Mouse (Mus musculus): ENCODE results near the gene Car5a.

Gene Car5a

DNA sequence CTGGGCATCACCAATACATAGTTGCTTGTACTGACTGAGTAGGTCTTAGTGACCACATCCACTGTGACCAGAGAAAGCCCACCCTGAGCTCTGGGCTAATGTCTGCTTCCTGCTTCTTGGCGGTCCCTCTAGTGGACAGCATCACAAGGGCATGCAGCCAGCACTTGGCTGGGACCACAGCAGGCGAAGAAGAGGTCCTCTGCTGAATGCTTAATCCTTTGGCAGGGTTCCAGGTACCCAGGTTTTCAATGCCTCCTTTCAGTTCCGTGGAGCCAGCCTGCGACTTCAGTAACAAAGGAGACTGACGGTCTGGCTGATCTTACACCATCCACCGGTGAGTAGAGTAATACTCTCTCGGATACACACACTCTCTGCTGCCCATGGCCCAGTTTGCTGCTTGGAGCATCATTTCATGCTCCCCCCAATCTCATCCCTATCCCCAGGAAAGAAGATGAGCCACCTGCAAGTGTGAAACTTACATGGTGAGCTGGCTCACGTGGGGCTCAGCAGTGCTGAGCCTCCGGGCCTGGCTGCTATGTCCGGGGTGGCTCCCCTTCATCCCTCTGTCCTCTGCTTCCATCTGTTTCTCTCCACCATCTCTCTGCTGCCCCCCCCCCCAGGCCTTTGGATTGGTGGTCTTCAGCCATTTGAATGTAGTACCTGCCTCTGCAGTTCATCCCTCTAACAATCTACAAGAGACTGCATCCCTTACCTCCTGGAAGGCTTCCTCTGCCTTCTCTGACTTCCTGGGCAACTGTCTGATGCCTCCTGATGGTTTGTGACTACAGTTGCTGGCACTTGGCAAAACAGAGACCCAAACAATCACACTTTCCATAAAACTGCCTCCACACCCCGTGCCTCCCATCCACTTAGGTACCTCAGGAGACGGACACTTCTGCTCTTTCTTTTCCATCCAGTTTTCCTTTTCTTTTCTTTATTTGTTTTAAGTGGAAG, 9.1 kb downstream of the Car5a start:
- no peak for DNase-seq (ENCODE audit: extremely low read depth, insufficient read length, low spot score)

DNA sequence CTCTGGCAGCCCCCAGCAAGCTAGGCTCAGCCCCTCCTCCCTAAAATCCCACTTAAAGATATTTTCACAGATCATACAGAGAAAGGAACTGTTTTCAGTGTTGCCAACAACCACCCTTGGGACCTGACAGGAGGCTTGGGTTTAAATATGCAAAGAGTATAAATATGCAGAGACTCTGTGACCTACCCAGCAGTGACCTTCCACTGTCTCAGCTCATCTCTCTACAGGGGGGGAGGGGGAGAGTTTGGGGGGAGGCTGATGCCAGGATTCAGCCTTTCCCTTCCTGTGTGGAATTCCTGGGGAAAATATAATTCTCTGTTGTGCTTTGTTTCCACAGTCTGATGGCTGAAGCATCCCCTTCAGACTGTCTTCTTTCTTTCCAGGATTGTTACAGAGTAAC, 9.8 kb downstream of the Car5a start:
- DNase-seq (ENCODE audit: extremely low read depth, insufficient read length, low spot score): no peak

DNA sequence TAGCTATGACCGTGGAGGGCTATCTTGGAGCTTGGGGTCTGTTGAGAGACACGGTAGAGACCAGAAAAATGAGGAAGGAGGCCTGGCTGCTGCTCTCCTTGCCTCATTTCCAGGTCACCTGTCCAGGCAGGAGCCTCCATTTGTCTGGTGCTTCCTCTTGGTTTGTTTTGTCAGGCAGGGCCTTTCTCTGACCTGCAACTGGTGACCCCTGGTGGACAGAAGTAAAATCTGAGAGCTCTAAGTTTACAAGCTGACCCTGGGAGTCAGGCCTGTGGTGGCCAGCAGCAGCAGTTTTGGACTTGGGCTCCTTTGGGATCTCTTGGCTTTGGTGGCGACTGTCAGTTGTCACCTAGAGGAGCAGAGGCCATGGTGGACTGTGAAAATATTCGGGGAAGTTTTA, 10.2 kb downstream of the Car5a start:
- DNase-seq (ENCODE audit: extremely low read depth, insufficient read length, low spot score): no peak

DNA sequence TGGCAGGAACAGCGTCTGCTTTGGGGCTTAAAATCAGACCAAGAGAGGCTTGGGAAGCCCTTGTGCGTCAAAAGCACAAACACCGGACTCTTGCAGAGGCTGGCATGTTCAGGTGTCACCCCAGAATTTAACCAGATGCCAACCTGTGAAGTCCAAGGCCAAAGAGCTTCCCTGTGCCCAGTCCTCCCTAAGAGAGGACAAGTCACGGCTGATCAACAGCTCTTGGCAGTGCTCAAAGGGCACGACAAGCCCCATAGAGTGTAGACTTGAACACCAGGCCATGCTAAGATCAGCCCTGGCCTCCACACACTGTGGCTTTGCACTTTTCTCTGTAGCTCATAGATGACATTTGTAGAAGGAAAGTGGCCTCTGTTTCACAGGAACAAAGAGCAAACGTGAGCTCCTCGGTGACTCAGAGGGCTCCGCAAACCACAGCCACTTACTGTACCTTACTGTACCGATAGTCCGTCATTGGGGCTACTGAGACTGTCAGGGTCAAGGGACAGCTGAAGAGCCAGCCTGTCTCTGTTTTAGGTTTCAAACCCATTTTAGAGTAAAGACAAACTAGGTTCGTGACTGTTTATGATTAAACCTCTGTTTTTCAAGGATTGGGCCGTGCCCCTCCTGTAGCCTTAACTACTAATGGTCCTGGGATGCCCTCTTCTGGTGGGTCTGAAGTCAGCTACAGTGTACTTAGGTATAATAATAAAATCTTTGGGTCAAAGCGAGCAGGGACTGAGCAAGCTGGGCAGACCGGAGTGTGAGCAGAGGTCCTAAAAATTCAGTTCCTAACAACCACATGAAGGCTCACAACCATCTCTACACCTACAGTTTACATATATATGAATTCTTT, 11.8 kb downstream of the Car5a start:
- no peak for DNase-seq (ENCODE audit: extremely low read depth, insufficient read length, low spot score)

DNA sequence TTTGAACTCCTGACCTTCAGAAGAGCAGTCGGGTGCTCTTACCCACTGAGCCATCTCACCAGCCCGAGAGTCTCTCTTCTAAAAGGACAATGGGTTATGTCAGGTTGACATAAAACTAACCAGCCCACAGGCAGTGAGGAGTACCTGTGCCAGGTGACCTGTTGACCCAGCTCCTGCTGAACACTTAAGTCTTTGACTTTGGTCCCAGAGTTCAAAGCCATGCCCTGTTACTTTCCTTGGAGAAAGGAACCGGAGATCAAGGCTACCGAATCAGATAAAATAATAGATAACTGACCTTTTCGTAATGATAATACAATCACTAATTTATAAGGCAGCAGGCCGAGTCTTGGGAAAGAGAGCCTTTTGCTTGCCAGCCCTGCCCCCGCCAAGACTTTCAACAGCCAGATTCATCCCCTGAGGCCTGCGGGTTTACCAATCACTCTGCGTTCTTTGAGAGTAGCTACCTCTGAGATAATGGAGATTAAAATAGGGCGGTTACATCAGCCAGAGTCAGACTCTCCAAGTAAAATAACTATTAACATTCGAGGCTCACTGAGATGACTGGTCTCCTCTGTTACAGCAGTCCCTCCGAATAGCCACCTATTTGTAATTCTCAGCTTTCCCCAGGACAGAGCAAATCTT, 12.6 kb downstream of the Car5a start:
- no peak for DNase-seq (ENCODE audit: extremely low read depth, insufficient read length, low spot score)

DNA sequence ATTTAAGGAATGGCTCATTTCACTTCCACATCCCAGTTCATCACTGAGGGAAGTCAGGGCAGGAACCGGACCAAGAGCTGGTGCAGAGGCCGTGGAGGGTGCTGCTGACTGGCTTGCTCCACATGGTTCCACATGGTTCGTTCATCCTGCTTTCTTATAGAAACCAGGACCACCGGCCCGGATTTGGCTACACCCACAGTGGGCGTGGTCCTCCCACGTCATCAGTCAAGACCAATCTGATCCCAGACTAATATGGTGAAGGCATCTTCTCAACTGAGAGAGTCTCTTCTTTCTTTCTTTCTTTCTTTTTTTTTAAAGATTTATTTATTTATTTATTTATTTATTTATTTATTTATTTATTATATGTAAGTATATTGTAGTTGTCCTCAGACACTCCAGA, 13.1 kb downstream of the Car5a start:
- DNase-seq (ENCODE audit: extremely low read depth, insufficient read length, low spot score): no peak

DNA sequence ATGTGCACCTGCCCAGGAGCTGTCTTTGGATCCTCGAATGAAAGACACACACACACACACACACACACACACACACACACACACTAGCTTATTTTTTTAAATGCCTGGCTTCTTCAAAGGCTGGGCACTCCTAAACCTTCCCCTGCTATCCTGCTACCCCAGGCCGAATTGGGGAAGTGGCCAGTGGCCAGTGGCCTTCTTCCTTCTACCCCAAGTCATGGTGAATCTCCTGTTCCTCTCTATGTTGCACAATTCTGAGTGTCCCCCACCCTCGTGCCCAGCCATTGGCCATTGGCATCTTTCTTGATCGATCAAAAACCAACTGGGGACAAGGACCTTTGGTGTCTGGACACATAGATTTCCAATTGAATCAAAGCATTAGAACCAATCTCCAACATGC, 14.7 kb downstream of the Car5a start:
- no peak for DNase-seq (ENCODE audit: extremely low read depth, insufficient read length, low spot score)

DNA sequence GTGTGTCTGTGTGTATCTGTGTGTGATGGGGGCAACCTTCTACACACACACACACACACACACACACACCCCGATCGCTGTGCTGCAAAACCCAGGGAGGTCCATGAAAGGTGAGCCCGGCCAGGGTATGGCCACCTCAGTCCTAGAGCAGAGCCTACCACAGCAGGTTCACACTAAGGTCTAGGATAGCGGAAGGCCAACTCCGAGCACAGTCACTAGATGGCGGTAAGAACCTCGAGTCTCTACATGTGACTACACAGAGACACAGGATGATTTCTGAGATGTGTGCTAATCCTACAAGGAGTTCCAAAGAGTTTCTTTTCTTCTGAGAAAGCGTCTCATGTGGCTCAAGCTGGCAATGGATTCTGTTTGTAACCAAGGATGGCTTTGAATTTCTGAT, 17.4 kb downstream of the Car5a start:
- no peak for DNase-seq (ENCODE audit: extremely low read depth, insufficient read length, low spot score)

DNA sequence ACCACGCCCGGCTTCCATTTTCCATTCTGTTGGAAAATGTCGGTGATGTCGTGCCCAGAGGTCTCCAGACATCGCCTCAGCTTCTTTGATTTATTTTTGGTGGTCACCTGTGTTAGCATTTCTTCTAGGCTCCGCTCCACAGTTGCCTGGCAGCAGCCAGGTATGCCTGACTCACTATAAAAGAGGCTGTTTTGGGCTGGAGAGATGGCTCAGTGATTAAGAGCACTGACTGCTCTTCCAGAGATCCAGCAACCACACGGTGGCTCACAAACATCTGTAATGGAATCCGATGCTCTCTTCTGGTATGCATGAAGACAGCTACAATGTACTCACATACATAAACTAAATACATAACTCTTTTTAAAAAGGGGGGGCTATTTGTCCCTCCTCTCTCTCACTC, 18.4 kb downstream of the Car5a start:
- DNase-seq (ENCODE audit: extremely low read depth, insufficient read length, low spot score): no peak

DNA sequence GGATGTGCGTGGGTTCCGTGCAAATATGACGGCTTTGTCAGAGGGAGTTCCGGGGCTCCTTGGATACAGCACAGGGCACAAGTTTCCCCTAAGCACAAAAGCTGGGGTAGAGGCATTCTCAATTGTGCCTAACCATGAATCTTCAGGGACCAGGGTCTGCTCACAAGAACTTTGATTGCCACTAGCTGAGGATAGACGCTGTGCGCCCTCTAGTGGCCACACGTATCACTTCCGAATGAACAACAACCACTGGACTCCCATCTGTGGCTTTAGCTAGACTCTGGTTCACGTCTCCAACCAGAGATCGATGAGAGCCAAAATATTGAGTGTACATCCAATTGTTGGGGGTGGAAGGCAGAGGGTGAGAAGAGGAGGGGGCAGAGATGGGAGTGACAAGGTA, 19.1 kb downstream of the Car5a start:
- no peak for DNase-seq (ENCODE audit: extremely low read depth, insufficient read length, low spot score)

DNA sequence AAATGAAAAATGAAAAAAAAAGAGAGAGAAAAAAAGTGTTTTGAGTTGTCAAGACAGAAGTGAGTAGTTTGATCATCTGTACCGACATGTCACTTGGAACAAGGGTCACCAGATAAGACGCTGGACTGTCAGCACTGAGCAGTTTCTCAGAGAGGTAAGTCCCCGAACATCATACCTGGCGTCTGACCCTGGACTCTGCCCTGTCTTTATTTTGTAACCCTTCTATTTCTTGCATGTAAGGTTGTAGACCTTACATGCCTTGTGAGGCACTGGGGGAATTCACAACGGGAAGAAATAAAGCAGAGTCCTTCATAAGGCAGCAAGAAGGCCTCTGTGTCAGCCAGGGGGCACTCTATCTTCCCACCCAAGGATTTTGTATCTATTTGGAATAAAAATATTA, 20.0 kb downstream of the Car5a start:
- no peak for DNase-seq (ENCODE audit: extremely low read depth, insufficient read length, low spot score)

DNA sequence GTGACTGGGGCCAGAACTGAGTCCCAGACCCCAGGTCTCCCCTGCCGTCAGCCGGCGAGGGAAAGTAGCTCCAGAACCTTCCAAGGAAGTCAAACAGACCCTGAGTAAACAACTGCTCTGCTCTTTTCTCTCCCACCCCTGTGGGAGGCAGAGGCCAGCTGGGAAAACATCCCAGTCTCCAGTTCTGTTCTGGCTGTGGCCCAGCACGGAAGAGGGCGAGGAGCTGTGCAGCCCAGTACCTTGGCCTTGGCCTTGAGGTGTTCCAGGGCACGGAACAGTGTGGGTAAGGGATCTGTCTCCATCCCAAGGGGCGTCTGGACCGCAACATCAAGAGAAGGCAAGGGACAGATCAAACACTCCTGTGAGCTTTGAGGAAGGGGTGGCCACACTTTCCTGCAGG, 22.6 kb downstream of the Car5a start:
- DNase-seq (ENCODE audit: extremely low read depth, insufficient read length, low spot score): no peak

DNA sequence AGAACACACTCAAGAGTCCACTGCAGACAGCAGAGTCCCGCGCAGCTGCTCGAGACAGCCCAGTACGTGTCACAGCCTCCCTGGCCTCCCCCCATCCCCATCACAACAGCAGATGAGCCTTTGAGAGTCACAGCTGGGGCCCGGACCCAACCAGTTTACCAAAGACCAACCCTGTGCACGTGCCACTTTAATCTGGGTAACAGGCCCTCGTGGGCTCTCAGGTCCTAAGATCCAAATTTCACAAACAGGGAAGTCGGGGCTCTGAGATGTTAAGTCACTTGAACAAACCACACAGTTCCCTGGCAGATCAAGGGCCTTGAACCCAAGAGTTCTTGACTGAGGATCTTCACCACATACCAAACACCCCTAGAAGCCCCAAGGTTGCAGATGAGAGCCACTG, 23.1 kb downstream of the Car5a start:
- no peak for DNase-seq (ENCODE audit: extremely low read depth, insufficient read length, low spot score)

DNA sequence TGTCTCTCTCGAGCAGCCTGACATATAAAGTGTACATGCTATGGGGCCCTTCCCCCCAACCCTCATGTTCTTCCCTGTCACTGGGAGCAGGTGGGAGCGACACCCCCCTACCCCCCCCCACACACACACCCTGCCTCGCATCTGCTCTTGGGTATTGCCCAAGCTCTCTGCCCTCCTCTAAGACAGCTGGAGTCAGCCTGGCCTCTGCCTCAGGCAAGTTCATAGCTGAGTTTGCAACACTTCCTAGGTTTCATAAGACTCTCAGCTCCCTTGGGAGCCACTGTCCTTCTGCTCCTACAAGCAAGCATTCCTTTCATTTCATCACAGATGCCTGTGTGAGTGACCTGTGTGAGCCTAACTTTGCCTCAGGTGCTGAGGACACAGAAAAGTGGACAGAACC, 25.0 kb downstream of the Car5a start:
- peak; percentile 76 for DNase-seq (ENCODE audit: extremely low read depth, insufficient read length, low spot score)

DNA sequence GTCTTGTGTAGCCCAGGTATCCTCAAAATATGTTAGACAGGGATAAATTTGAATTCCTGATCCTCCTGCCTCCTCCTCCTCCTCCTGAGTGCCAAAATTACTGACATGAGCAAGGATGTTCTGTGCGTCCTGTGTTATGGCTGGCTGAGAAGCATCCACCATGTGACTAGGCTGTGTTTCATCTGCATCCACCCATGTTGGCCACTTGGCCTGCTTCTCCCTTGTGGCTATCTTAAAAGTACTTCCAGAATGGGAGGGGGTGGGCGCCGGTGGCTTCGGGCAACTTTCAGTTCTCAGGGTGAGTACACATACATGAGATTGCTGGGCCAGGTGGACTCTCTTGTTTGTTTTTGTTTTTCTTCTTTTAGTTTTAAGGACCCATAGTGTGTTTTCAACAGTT, 25.5 kb downstream of the Car5a start:
- DNase-seq (ENCODE audit: extremely low read depth, insufficient read length, low spot score): no peak

DNA sequence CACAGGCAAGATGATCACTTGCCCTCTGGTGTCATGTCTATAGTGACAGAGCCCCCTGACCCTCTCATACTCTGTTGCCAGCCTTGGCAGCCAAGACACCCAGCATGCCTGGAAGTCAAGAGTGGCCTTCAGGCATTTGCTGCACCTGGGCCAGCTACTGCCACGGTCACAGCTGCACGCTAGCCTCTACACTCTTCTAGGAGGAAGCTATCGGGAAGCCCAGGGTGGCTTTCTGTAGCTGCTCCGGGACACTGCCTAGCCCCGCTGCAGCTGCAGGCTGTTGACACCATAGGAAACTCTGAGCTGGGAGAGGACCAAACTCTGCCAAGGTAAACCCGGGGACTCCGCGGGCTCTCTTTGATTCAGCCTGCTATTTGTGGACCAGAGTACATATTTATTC, 31.3 kb downstream of the Car5a start:
- no peak for DNase-seq (ENCODE audit: extremely low read depth, insufficient read length, low spot score)

DNA sequence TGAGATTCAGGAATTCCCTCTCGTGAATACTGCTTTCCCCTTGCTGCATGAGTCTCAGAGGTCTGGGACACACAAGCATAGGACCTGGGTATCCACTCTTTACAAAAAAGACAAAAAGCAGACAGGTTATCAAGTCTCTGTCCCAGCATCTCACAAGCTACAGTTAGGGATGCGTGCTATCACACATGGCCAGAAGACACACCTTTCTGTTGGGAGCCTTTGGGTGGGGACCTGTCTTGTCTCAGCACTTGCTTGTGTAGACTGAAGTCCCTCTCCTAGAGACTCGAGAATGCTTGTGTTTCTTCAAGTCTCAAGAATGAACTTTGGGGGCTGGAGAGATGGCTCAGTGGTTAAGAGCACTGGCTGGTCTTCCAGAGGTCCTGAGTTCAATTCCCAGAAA, 31.9 kb downstream of the Car5a start:
- no peak for DNase-seq (ENCODE audit: extremely low read depth, insufficient read length, low spot score)

DNA sequence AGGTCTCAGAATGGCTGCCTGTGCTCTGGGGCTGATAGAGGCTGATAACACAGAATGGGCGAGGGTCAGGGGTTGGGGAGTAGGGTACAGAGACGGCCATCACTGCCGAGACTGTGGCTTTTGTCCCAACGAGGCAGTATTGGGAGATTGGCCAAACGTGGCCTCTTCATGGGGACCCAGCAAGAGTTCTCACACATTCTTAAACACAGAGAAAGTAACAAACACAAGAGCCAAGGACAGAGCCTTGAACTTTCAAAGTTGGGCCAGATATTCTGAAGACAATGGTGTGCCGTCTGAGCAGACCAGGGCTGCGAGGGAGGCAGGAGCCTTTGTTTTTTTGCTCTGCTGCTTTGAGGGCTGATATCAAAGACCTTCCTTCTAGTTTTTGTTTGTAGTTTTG, 32.7 kb downstream of the Car5a start:
- no peak for DNase-seq (ENCODE audit: extremely low read depth, insufficient read length, low spot score)

DNA sequence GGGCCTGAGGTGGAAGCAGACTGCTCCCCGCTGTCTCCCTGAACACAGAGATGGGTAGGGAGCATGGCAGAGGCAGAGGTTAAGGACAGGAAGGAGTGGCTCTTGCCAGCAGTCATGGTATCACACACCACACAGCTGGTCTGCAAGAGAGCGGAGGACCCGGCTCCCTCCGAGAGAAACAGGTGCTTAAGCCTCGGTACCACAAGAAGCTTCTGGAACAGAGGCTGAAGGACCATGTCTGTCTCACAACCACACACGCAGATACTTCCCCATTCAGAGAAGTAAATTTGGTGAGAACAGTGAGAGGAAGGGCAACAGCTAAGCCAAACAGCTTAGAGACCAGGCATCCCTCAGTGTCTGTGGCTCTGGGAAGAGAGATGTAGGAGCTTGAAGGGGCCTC, 33.3 kb downstream of the Car5a start:
- DNase-seq (ENCODE audit: extremely low read depth, insufficient read length, low spot score): no peak

DNA sequence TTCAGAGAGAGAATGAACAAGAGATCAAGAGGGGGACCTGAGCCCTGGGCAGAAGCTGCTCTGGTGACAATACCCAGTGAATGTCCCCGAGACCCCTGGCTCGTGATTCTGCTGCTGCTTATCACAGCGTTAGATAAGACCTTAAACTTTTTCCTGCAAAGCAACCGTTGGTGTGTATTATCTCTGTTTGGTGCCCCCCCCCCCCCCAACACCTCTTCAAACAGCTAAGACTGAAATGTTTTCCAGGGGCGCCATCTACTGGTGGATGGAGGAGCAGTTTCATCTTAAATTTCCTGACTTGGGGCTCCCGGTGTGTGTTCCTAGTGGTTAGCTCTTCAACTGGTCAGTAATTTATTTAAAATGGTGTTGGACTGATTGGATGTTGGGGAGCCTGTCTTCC, 35.0 kb downstream of the Car5a start:
- DNase-seq (ENCODE audit: extremely low read depth, insufficient read length, low spot score): no peak

DNA sequence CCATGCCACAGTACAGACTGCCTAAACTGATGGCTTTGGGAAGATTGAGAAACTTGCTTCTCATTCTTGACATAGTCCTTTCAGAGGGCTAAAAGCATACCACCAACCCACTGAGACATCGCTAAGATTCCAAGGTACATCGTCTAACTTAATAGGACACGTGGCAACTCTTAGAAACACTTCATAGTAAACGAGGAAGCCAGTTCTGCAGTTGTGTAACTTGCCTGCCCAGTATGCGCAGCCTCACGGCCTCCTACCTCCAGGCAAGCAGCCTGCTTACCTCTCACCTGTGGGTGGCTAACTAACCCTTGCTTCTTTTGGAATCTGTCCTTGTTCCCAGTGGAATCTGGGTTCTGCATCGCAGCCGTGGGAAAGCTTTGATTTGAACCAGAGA, 35.6 kb downstream of the Car5a start:
- DNase-seq (ENCODE audit: extremely low read depth, insufficient read length, low spot score): no peak
